Mouse (Mus musculus) cerebellum, adult 9-10 months (tissue): ENCODE data around the gene Adssl1.

Experiments
- DNase-seq: peaks from one replicate; pipeline ENCODE4 v3.0.0; 2022

The Adssl1 gene

DNA sequence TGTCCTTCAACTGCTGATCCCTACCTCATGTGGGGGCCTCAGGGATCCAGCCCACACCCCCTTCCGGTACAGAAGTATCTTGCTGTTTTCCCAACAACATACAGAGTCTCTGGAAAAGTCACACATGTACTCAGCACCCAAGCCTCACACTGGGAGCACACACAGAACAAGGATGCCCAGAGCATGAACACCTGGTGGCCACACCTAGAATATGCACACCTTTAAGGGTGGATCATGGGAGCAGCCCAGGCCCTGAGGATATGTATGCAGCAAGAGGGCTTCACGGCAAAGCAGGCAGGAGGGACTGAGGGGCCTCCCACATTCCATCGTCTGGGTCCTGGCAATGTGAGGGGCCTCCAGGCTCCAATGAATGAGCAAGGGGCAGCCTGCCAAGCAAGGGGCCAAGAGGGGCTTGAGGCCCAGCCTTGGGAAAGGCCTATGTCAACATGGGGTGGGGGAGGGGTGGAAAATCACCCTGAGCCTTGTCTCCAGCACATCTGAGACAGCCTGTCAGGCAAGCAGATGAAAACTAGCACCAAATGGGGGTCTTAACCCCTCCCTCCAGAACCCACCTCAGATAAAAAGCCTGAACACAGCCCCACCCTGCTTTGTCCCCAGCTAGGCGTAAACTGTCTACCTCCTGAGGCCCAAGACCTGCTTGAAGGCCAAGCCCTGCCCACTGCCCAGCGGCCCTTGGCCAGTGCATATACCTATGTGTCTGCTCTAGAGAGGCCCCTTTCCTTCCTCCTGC lies 40.9 kb downstream of the Adssl1 start:
- DNase-seq: no peak

DNA sequence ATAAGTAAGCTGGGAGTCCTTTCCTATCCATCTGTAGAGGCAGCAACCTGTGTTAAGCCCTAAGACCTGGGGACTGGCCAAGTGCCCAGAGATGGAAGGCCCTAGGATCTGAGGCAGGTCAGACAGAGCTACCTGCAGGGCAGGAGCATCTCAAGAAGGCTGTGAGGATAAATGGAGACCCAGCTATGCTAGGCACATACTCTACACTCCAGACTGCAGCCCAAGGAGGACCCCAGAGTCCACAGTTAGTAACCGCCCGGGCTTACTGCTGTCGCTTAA lies 41.4 kb downstream of the Adssl1 start:
- DNase-seq: no peak

DNA sequence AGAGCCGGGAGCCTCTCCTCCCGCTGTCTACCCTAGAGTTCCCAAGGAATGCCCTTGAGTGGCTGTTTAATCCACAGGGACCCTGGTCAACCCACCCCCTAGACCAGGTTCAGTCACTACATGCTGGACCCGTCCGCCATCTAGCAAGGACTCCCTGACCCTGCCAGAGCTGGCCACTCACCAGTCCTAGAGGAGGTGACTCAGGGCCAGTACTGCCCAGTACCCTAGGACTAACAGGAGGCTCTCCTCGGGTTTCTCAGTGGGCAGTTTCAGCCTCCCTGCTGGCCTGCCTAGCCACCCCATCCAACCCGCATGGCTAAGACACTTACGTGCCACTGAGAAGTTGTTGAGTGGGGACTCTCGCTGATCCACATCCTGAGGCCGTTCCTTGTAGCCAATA lies 42.0 kb downstream of the Adssl1 start:
- DNase-seq: no peak

DNA sequence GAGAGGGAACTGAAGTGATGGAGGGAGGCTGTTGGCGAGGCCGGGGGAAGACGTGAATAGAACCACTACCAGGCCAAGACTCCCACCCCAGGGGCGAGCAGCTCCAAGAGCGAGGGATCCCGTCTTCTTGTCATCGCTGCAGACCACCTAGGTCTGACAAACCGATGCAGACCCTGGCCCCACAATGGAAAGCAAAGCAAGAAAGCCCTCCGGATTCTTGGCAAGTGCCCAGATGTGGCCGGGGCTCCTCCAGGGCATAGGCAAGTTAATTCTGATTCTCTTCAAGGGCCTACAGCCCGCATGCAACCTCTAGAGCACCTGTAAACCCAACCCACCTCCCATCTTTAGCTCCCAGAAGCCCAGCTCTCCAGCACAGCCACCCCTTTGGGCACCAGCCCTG lies 43.5 kb downstream of the Adssl1 start:
- DNase-seq: no peak

DNA sequence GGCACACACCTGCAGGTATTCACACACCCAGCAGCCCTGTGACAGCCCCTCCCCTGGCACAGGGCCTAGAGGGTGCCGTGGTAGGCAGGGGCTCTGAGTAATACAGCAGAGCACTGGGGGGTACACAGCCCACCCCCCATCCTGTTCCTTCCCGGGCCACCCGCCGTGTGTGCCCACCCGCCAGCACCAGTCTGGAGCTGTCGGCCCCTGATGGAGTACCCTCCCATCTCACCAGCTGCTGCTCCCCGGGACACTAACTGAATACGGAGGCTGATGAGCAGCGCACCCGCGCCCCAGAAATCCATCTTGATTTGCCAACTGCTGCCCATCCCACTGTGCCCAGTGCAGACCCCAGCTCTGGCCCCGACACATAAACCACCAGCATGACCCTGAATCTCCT lies 43.9 kb downstream of the Adssl1 start:
- DNase-seq: no peak

DNA sequence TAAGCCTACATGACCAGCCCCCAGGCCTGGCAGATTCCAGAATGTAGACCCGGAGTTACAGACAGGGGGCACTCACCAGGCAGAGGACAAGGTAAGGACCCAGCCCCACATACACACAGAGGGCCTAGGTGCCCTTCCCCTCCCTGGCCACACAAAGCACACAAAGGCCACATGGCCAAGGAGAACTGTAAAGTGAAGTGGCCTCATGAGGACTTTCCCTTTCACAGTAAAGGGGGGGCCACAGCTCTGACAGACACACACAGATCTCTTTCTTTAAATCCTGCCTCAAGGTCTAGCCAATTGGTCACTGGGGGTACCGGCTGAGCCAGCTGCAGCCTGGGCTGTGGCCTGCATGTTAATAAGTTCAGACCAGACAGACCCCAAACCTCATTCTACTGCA lies 44.3 kb downstream of the Adssl1 start:
- no peak for DNase-seq

DNA sequence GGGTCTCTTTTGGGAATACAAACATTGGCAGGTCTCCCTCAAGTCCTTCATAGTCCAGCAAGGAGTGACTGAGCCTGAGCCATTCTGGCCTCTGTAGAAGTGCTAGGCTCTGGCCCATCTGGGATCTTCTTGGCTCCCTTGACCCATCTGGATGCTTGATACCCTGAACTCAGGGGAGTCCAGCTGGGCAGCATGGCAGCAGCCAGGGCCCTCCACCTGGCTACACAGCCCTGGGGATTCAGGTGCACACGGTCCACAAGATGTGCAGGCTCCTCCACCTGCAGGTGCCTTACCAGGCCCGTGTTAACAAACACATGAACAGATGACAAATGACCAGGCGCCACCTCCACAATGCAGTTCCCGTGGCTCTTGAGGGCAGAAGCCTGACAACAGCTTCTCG lies 44.8 kb downstream of the Adssl1 start:
- DNase-seq: no peak

DNA sequence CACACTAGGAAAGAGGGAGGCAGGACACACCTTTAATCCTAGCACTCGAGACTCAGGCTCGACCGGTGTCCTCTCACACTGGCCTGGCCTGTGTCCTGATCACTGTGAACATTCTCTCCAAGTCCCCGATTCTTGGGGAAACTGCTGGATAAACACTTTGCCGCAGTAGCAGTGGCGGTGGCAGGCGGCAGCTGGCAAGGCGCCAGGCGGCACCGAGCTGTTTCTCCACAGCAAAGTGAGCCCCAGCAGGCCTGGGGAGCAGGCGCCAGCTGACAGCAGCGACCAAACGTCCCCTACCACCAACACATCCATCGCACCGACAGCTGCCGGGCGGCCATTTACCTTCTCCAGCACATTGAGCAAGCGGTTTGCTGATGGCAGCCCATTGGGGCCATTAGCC lies 45.6 kb downstream of the Adssl1 start:
- no peak for DNase-seq

DNA sequence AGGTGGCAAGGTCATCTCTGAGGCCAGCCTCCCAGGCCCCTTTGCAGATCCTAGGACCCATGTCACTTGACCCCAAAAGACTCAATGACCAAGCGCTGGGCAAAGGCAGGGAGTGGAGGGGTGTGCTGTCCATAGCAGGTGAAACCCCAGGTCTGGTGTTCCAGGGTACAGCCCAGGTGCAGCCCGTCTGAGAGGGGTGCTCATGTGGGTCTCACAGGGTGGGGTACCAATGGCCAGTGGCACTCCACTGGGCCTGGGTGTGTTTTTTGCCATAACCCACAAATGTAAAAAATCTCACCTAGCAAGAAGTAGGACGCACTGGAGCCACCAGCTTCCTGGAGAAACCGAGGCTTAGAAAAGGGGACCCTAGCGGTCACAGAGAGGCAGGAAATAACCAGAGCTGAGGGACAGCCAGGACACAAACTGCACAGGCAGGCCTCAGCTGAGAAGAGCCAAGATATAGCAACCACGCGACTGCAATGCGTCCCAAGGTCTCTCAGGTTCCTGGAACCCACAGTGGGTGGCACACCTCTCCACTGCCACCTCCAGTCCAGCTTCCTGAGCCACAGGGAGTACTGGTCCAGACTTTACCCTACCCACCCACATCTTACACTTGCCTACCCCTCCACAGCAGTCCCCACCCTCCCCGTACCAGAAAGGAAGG lies 46.2 kb downstream of the Adssl1 start:
- DNase-seq: no peak

DNA sequence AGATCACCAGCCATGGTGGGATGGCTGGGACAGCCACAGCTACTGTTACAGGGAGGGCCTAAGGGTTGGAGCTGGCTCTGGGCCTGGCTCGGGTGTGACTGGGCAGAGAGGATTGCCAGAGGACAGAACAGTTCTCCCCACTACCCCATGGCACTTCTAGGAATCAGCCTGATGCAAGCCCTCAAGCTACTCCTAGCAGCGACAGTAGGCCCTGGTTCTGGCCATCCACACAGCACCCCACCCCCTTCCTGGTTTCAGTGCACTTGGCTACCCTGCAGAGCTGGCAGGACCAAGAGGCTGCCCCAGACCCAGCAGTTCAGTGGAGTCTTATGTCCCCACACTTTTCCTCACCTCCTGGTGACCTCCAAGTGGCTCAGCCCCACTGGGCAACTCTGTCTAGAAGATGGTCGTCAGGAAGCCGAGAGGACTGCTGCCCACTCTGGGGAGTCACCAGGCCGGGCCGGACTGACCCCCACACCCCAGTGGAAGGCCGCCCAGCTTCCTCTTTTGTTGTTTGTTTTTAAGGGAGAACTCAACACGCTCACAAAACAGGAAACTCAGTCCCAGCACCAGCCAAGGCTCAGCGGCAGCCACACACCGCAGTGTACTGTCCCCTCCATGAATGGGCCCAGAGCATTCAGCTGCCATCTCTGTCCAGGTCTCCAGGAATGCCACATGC lies 47.9 kb downstream of the Adssl1 start:
- DNase-seq: no peak

DNA sequence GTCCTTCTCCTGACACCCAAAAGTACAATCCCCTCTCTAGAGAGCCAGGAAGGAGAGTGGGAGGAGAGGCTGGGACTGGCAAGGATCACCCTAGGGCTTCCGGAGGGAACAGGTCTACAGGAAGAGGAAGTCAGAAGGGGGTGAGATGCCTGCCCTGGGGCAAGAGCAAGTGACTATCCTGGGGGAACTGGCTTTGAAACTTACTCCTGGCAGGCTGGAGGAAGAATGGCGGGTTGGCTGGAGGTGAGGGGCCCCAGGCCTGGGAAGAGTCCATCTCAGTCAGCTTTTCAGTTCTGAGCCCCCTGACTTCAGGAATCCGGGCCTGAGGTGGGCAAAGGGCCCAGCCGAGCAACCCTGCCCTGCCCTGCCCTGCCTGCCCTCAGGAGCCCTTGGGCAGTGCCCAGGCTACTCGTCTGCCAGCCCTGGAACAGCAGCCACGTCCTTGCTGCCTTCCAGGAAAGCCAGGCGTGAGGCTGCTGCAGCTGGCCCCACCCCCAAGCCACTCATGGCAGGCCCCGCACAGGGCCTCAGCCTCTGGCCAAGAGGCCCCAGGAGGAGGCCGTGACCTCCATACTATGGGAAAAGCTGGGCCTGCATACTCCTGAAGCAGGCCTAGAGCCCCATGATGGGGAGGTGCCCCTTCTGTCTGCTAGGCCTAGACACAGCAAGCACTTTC lies 51.0 kb downstream of the Adssl1 start:
- DNase-seq: no peak

DNA sequence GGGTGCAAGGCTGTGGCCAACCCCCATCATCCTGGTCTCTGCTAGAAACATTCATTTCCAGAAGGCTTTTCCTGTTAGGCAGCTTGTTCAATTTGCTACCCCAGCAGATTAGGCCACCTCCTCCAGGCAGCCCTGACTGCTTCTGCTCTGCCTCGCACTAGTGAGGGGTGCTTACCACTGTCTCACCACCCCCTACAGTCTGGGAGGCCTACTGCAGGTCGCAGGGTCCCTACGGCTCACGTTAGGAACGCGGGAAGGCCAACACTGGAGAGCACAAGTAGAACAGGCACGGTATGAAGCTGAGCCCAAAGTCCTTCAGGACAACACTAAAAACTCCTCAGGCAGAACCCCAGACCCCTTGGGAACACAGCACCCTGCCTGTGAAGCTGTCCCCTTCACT lies 52.0 kb downstream of the Adssl1 start:
- DNase-seq: no peak

DNA sequence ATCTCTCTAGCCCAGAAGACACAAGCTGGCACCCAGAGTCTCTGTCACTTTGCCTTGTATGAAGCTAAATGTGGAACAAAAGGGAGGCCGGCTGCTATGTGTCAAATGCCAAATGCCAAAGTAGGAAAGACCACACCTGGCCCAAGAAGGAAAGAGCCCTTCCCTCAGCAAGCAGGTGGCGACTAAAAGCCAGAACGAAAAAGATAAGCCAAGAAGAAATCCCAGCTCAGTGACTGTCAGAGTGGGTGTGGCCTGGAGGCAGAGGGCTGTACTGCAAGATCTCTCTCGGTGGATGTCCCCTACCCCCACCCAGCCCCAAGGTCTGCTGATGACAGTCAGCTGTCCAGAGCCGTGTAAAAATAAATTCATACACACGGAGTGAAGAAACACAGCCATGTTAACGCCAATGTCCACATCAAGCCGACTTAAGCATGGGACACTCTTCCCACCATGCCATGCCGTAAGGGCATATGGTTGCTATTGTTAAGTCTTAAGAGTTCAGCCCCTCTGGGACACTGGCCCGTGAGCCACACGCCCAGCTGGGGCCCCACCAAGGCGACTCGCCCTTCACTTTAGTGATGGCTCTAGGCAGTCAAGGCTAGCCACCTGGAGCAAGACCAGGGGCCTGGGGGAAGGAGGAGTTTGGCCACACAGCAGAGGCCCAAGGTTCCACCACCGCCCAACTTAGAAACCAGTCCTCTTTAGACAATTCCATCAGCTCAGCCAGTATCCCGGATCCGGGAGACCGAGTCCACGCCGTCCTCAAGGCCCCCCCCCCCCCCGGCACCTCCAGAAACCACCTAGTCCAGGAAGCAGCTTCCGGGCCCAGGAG lies 53.1 kb downstream of the Adssl1 start:
- no peak for DNase-seq

DNA sequence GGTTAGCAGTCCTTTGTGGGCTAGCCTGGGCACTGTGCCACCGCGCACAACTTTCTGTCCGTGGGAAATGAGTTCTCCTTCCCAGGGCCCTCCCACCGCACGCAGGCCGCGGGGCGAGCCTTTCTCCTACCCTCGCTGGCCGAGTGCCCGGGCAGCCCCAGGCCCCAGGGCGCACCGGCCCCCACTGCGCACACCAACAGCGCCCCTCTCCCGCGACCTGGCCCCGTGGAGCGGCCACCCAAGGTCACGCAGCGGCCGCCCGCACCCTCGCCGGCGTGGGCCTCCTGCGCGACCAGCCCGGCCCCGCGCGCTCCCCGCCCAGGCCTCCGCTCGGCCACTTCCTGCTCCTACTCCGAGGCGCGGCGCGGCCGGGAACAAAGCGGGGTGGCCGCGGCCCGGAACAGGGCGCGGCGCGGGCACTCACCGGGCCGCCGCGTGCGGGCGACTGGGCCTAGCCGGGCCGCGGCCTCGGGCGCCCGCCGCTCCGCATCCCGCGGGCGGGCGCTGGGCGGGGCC lies 53.8 kb downstream of the Adssl1 start:
- peak; percentile 46 for DNase-seq

DNA sequence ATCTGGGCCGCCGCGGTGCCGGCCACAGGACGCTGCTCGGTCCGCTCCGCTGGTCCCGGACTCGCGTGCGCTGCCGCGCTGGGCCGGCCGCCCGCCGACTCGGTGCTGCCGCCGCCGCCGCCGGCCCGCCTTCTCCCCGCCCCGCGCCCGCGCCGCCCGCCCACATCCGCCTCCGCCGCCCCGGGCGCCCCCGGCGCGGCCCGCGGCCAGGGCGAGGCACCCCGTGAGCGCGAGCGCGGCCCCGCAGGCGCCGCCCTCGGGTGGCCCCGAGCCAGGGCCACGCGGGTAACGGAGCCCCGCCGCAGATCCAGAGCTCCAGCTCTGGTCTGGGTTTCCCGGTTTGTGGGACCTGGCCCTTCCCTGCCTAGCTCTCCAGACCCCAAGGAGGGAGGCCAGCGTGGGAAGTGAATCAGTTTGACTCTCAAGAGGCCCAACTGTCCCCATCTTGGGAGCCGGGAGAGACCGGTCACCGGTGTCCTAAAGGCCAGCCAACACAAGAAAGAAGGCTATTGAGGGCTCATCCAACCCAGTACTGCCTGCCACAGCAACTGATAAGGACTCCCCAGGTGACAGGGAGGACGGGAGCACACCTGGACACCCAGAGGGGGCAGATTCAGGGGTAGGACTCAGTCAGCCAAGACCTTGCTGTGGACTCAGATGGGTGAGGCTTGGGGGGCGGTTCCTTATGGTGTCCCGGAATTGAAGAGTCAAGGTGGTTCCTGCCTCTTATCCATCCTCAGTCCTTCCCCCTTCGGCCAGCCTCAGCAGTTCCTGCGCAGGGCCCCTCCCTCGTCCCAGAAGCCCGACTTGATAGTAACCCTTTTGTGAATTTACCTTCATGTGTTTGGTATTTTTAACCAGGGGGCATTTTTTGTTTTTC lies 54.5 kb downstream of the Adssl1 start, which contains the start of gene Akt1:
Gene Akt1, minus strand, starts transcription at position 753 of the 880 bp plus-strand sequence.
- DNase-seq: peak; percentile 68

DNA sequence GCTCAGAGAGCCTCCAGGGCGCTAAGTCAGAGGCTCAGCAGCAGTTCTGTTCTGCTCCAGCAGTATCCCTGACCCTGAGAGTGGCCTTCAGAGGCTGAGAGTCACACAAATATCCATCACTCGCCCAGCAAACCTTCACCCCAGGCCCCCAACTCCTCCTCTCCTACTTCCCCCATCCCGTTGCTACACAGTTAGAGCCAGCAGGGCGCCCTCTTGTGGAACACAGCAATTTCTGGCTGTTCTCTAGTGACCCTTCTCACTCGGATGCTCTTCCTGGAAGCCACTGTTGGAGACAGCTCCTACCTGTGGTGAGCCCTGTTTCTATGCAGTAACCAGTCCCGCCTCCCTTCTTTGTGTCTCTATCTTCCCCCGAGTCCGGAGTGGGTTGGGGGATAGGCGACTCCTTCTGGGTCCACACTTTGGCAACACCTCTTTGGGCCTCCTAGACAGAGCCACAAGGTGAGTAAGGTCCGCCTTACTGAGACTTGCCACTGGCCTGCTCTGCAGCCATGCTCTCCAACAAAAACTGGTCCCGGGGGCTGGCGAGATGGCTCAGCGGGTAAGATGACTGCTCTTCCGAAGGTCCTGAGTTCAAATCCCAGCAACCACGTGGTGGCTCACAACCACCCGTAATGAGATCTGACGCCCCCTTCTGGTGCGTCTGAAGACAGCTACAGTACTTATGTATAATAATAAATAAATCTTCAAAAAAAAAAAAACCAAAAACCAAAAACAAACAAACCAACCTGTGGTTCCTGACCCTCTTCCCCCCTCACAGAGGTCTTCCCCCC lies 55.6 kb downstream of the Adssl1 start:
- DNase-seq: peak; percentile 88

DNA sequence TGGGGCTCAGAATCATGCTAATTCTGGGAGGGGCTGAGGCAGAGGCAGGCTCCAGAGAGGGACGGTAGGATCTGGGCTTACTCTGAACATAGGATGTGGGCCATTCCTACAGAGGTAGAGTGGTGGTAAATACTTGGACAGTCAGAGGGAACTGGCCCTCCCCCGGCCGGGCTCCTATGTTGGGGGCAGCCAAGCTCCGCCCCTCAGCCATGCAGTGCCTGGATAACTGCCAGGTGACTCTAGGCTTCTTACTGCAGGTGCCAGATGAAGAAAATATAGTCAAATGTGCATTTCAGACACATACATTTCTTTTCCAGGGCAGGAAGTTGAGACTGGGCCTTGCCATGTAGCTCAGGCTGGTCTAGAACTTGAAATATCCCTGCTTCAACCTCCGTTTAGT lies 57.2 kb downstream of the Adssl1 start:
- peak; percentile 47 for DNase-seq

DNA sequence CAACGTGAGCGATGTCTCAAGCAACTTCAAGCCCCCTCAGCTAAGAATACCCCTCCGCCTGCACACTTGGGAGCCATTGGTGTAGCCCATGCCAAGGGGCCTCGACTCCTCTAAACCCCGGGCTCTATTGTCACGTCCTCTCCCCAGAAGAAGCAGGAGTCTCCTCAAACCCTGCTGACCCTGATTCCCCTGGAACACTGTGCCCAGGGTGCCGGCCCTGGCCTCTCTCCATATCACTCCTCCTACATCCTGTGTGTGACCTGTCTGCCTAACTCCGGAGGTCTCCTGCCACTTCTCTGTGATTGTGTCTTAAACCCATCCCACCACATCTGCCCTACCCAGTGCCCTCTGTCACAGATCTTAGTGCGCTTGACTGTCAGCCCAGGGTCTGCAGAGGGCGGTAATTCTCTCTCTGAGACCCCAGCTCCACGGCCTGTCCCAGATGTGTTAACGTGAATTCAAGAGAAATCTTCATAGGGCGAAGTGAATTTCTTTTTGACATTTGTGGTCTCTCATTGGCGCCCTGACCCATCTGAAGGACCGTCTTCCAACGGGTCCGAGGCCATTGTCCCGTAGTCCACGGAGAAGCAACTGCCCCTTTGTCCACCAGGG lies 58.2 kb downstream of the Adssl1 start:
- DNase-seq: no peak

DNA sequence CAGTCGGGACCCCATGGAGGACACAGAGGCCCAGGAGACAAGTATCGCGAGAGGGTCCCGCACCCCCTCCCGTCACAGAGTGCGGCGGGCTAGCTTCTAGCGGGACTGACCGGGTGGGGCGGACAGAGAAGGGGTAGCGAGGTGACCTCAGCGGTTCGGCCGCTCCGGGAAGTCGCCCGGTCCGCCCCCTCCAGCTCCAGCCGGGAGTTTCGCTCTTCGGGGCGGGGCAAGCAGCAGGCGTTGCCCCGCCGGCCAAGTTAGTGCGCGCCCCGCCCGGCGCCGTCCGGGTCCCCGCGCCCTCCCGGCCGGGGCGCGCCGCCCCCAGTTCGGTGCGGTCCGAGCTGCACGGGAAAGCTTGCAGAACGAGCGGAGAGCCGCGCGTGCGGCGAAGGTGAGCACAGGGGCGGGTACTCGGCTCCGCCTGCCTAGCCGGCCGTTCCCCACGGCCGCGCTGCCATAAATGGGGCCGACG lies 58.7 kb downstream of the Adssl1 start, which contains the start of gene Zbtb42:
Gene Zbtb42, plus strand, starts transcription at position 274 of the 472 bp plus-strand sequence.
- no peak for DNase-seq
